Mouse (Mus musculus): ENCODE measurements around the gene Astn1. TPM values are rescaled to one million over a fixed set of nuclear protein-coding genes. Genes with fewer than 3 reads are reported as not detected.
A peak's percentile ranks its signal among the peaks of the same experiment; 100 is the strongest.

Astn1 gene
- total RNA-seq, 4 experiments from 2014 or later = 162 to 180 (median 164) TPM

- peak; percentile 50 to 94 for DNase-seq (ENCODE audit: low spot score in 2 of 2)
Measured at GRCm38 (mm10) chr1:158513572-158513971, 151.5 kb downstream of the Astn1 start.

GRCm38 (mm10) chr1:158516558-158516957 is 154.5 kb downstream of the Astn1 start:
- DNase-seq (ENCODE audit: low spot score in 2 of 2) = no peak

- no peak for DNase-seq (ENCODE audit: low spot score in 2 of 2)
Measured at GRCm38 (mm10) chr1:158536195-158536594, 174.1 kb downstream of the Astn1 start.

- no peak for DNase-seq (ENCODE audit: low spot score in 2 of 2)
Measured at GRCm38 (mm10) chr1:158536867-158537266, 174.8 kb downstream of the Astn1 start.

GRCm38 (mm10) chr1:158545095-158545494 is 183.0 kb downstream of the Astn1 start:
- peak in 1 of 2 experiments; percentile 45 for DNase-seq (ENCODE audit: low spot score in 2 of 2)

GRCm38 (mm10) chr1:158546513-158546912 is 184.4 kb downstream of the Astn1 start:
- no peak for DNase-seq (ENCODE audit: low spot score in 2 of 2)

GRCm38 (mm10) chr1:158547592-158548211 is 185.6 kb downstream of the Astn1 start:
- peak in 1 of 2 experiments; percentile 81 for DNase-seq (ENCODE audit: low spot score in 2 of 2)

GRCm38 (mm10) chr1:158548319-158548718 is 186.2 kb downstream of the Astn1 start:
- DNase-seq (ENCODE audit: low spot score in 2 of 2) = no peak

GRCm38 (mm10) chr1:158549616-158550015 is 187.5 kb downstream of the Astn1 start:
- no peak for DNase-seq (ENCODE audit: low spot score in 2 of 2)

- no peak for DNase-seq (ENCODE audit: low spot score in 2 of 2)
Measured at GRCm38 (mm10) chr1:158551951-158552350, 189.9 kb downstream of the Astn1 start.

- DNase-seq (ENCODE audit: low spot score in 2 of 2) = peak in 1 of 2 experiments; percentile 43
Measured at GRCm38 (mm10) chr1:158553341-158553740, 191.3 kb downstream of the Astn1 start.

- no peak for DNase-seq (ENCODE audit: low spot score in 2 of 2)
Measured at GRCm38 (mm10) chr1:158554020-158554505, 192.0 kb downstream of the Astn1 start.

GRCm38 (mm10) chr1:158573168-158573567 is 211.1 kb downstream of the Astn1 start:
- DNase-seq (ENCODE audit: low spot score in 2 of 2) = no peak

GRCm38 (mm10) chr1:158573597-158573996 is 211.5 kb downstream of the Astn1 start:
- DNase-seq (ENCODE audit: low spot score in 2 of 2) = no peak

- DNase-seq (ENCODE audit: low spot score in 2 of 2) = no peak
Measured at GRCm38 (mm10) chr1:158575997-158576396, 213.9 kb downstream of the Astn1 start.

GRCm38 (mm10) chr1:158581806-158582205 is 219.7 kb downstream of the Astn1 start:
- DNase-seq (ENCODE audit: low spot score in 2 of 2) = peak in 1 of 2 experiments; percentile 68

- no peak for DNase-seq (ENCODE audit: low spot score in 2 of 2)
Measured at GRCm38 (mm10) chr1:158588903-158589302, 226.8 kb downstream of the Astn1 start.

GRCm38 (mm10) chr1:158596726-158597448 is 234.8 kb downstream of the Astn1 start:
- no peak for DNase-seq (ENCODE audit: low spot score in 2 of 2)

GRCm38 (mm10) chr1:158597996-158598395 is 235.9 kb downstream of the Astn1 start:
- no peak for DNase-seq (ENCODE audit: low spot score in 2 of 2)

- no peak for DNase-seq (ENCODE audit: low spot score in 2 of 2)
Measured at GRCm38 (mm10) chr1:158599435-158599834, 237.4 kb downstream of the Astn1 start.

- DNase-seq (ENCODE audit: low spot score in 2 of 2) = no peak
Measured at GRCm38 (mm10) chr1:158603056-158603455, 241.0 kb downstream of the Astn1 start.

GRCm38 (mm10) chr1:158604149-158604548 is 242.1 kb downstream of the Astn1 start:
- DNase-seq (ENCODE audit: low spot score in 2 of 2) = no peak

GRCm38 (mm10) chr1:158605597-158605996 is 243.5 kb downstream of the Astn1 start:
- DNase-seq (ENCODE audit: low spot score in 2 of 2) = no peak
